Mouse (Mus musculus): ENCODE data around the gene Btbd18. TPM values are rescaled to one million over a fixed set of nuclear protein-coding genes. Genes with fewer than 3 reads are reported as not detected.

Gene Btbd18
- polyA plus RNA-seq, 1 experiment from 2014 or later, result 0.05 TPM

DNA sequence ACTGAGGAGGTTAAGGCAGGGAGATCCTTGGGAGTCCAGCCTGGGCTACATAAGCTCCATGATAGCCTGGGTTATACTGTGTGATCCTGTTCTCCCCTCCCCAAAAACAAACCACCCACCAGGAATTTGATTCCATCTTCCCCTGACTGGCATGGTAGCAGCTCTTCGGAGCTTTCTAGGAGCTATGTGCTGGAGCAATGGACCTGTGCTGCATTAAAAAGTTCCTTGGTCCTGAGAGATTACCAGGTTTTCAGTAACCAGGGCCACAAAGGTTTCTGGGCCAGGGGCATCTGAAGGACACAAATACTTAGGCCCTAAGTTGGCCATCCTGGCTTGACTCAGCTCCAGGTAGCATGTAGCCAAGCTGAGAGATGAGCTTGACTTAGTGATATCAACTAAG is 26.9 kb upstream of the Btbd18 start:
- no peak for ATAC-seq (ENCODE audit: insufficient read depth)
- Histone ChIP-seq H3K9me3 (replicated peaks) (no peaks in the 10 kb centered on the region), H3K9ac (no peak overlapping the region), H3K36me3 (replicated peaks) (no peaks in the 10 kb centered on the region), H3K4me1 (replicated peaks) (peaks cover 60% of the 10 kb centered on the region), H3K27me3 (no peaks in the 10 kb centered on the region), H3K4me3 (replicated peaks) (no peak overlapping the region), H3K4me2 (no peak overlapping the region), H3K27ac (replicated peaks) (no peak overlapping the region)
- 84% methylated on average over 1 of the region's 1 CpGs for WGBS (ENCODE audit: insufficient replicate concordance)

DNA sequence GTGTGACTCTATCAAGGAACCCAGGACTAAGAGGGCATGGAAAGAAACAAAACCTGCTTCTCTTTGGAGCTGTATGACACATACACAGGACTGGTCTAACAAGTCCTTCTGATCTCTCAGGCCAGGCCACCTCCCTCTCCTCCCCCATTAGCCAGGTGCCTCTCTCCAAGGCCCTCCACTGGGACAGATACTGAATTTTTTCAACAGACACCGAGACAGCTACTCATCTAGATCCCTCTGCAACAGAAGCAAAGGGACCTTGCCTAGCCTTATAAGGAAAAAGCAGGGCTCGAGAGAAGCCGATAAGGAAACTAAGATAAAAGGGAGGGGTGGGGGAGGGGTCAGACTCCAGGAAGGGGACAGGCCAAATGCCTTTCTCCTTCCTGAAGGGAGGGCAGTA is 25.9 kb upstream of the Btbd18 start:
- 0 out of 2 replicates have a peak overlapping the region, but pooled peaks have one; percentile 24 for H3K27ac ChIP-seq (replicated peaks)
- H3K27me3 ChIP-seq, result no peaks in the 10 kb centered on the region
- no peak for ATAC-seq (ENCODE audit: insufficient read depth)
- H3K4me3 ChIP-seq (replicated peaks), result no peak overlapping the region
- no peaks in the 10 kb centered on the region for H3K36me3 ChIP-seq (replicated peaks)
- H3K9ac ChIP-seq, result no peak overlapping the region
- H3K4me1 ChIP-seq (replicated peaks), result peaks cover 70% of the 10 kb centered on the region
- H3K9me3 ChIP-seq (replicated peaks), result no peaks in the 10 kb centered on the region
- 3% methylated on average over 3 of the region's 3 CpGs for WGBS (ENCODE audit: insufficient replicate concordance)
- H3K4me2 ChIP-seq, result peak overlapping the region; percentile 27; the same call in 1 of the 2 replicates

DNA sequence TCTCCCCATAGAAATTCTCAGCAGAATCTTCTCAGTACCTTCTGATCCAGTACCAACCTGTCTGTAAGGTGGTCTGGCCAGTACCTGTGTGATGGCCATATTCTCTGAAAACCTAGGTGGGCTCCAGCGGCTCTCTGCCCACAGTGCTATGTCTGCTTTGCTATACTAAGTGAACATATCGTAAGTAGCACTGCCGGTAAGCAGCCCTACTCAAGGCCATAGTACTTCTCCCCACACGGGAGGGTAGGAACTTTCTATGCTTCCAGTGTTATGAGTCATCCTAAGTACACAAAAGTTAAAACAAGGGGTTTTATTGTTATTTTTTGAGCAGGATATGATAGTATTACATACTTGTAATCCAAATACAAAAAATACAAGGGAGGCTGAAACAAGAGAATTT is 24.9 kb upstream of the Btbd18 start:
- H3K4me2 ChIP-seq, result peak overlapping the region; percentile 18; the same call in 1 of the 2 replicates
- ATAC-seq (ENCODE audit: insufficient read depth), result no peak
- no peak overlapping the region for H3K4me3 ChIP-seq (replicated peaks)
- H3K36me3 ChIP-seq (replicated peaks), result no peaks in the 10 kb centered on the region
- no peaks in the 10 kb centered on the region for H3K9me3 ChIP-seq (replicated peaks)
- no peaks in the 10 kb centered on the region for H3K27me3 ChIP-seq
- WGBS (ENCODE audit: insufficient replicate concordance), result 44% methylated on average over 4 of the region's 4 CpGs
- no peak overlapping the region for H3K9ac ChIP-seq
- H3K27ac ChIP-seq (replicated peaks), result peak overlapping the region; percentile 41; the same call in 1 of the 2 replicates
- H3K4me1 ChIP-seq (replicated peaks), result peaks cover 74% of the 10 kb centered on the region

- peak overlapping the region; percentile 51 for H3K4me2 ChIP-seq
- ATAC-seq (ENCODE audit: insufficient read depth), result no peak
- H3K4me1 ChIP-seq (replicated peaks), result peaks cover 78% of the 10 kb centered on the region
- H3K36me3 ChIP-seq (replicated peaks), result no peaks in the 10 kb centered on the region
- no peak overlapping the region; the same call in 1 of the 2 replicates for H3K9ac ChIP-seq
- 45% methylated on average over 4 of the region's 4 CpGs for WGBS (ENCODE audit: insufficient replicate concordance)
- peak overlapping the region; percentile 76 for H3K27ac ChIP-seq (replicated peaks)
- H3K4me3 ChIP-seq (replicated peaks), result no peak overlapping the region
- no peaks in the 10 kb centered on the region for H3K9me3 ChIP-seq (replicated peaks)
- H3K27me3 ChIP-seq, result no peaks in the 10 kb centered on the region
Observed at GRCm38 (mm10) chr2:84634934-84635482, 23.9 kb upstream of the Btbd18 start.

- 36% methylated on average over 2 of the region's 2 CpGs for WGBS (ENCODE audit: insufficient replicate concordance)
- H3K4me3 ChIP-seq (replicated peaks), result no peak overlapping the region
- no peaks in the 10 kb centered on the region for H3K36me3 ChIP-seq (replicated peaks)
- H3K27ac ChIP-seq (replicated peaks), result peak overlapping the region; percentile 76
- H3K27me3 ChIP-seq, result no peaks in the 10 kb centered on the region
- ATAC-seq (ENCODE audit: insufficient read depth), result peak; percentile 78
- no peaks in the 10 kb centered on the region for H3K9me3 ChIP-seq (replicated peaks)
- H3K9ac ChIP-seq, result no peak overlapping the region
- peaks cover 77% of the 10 kb centered on the region for H3K4me1 ChIP-seq (replicated peaks)
- H3K4me2 ChIP-seq, result peak overlapping the region; percentile 51
Observed at GRCm38 (mm10) chr2:84635611-84636010, 23.3 kb upstream of the Btbd18 start.

DNA sequence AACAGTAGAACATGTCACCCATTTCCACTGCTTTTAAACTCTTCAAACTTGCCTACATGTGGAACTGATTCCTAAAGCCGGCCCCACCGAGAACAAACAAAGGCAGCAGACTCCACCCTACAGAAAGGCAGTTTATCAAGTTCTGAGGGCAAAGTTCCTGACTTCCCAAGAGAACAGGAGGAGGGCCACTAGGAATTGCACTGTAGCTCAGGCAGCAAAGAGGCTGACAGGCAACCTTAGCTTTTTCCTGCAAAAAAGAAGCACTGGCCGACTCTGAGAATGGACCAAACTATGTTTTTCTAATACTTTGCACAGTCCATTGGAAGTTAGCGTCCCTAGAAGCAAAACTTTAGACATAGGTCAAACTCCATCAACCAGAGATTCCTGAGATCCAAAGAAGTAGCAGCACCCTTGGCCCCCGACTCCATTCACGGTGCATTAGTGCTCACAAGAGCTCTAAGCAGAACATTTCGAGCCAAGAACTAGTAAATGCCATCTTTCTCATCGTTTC is 22.6 kb upstream of the Btbd18 start:
- no peak overlapping the region for H3K9ac ChIP-seq
- H3K4me3 ChIP-seq (replicated peaks), result no peak overlapping the region
- peak overlapping the region; percentile 76 for H3K27ac ChIP-seq (replicated peaks)
- H3K4me1 ChIP-seq (replicated peaks), result peaks cover 77% of the 10 kb centered on the region
- H3K27me3 ChIP-seq, result no peaks in the 10 kb centered on the region
- peak; percentile 53 for ATAC-seq (ENCODE audit: insufficient read depth)
- H3K4me2 ChIP-seq, result peak overlapping the region; percentile 51
- H3K9me3 ChIP-seq (replicated peaks), result no peaks in the 10 kb centered on the region
- 40% methylated on average over 8 of the region's 8 CpGs for WGBS (ENCODE audit: insufficient replicate concordance)
- H3K36me3 ChIP-seq (replicated peaks), result no peaks in the 10 kb centered on the region

- H3K36me3 ChIP-seq (replicated peaks), result no peaks in the 10 kb centered on the region
- 0 out of 2 replicates have a peak overlapping the region, but pooled peaks have one; percentile 11 for H3K27ac ChIP-seq (replicated peaks)
- H3K27me3 ChIP-seq, result no peaks in the 10 kb centered on the region
- H3K9ac ChIP-seq, result no peak overlapping the region
- 34% methylated on average over 7 of the region's 7 CpGs for WGBS (ENCODE audit: insufficient replicate concordance)
- peaks cover 68% of the 10 kb centered on the region for H3K4me1 ChIP-seq (replicated peaks)
- H3K4me3 ChIP-seq (replicated peaks), result no peak overlapping the region
- no peak for ATAC-seq (ENCODE audit: insufficient read depth)
- H3K9me3 ChIP-seq (replicated peaks), result no peaks in the 10 kb centered on the region
- no peak overlapping the region; the same call in 1 of the 2 replicates for H3K4me2 ChIP-seq
Observed at GRCm38 (mm10) chr2:84637452-84638165, 21.3 kb upstream of the Btbd18 start.

DNA sequence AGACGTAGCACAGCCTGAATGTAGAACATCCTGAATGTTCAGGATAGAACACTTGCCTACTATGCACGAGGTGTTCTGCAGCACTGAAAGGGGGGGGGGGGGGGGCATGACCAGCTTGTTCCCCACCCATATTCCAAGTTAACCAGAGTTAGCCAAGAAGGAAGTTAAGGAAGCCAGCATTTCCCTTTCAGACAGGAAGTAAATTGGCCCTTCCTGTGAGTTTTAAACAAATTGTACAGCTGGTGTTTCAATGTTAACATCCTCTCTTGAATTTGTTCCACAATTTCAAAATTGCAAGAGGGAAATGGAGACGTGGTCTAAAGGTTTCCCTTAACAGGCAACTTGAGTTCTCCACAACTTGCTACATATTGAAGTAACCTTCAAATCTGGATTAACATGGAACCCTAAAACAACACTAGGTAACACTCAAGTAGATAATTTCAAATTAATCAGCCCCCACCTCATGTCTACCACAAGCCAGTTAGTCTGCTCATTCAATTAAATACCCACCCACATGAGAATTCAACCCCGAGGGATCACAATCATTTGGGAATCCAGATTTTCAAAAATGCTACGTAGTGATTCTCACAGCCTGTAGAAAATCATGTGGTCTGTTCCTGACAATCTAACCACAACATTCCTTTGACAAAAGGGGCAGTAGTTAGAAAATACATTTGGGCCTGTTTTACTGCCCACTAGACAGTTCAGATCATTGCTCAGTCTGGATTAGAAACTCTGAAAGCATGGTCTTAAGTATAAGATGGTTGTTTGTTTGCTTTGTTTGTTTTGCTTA is 20.3 kb upstream of the Btbd18 start:
- Histone ChIP-seq H3K4me3 (replicated peaks) (no peak overlapping the region), H3K4me2 (no peak overlapping the region), H3K27me3 (no peaks in the 10 kb centered on the region), H3K36me3 (replicated peaks) (no peaks in the 10 kb centered on the region), H3K27ac (replicated peaks) (0 out of 2 replicates have a peak overlapping the region, but pooled peaks have one; percentile 11), H3K9ac (no peak overlapping the region), H3K9me3 (replicated peaks) (no peaks in the 10 kb centered on the region), H3K4me1 (replicated peaks) (peaks cover 59% of the 10 kb centered on the region)
- ATAC-seq (ENCODE audit: insufficient read depth), result no peak
- WGBS (ENCODE audit: insufficient replicate concordance), result 34% methylated on average over 5 of the region's 5 CpGs

DNA sequence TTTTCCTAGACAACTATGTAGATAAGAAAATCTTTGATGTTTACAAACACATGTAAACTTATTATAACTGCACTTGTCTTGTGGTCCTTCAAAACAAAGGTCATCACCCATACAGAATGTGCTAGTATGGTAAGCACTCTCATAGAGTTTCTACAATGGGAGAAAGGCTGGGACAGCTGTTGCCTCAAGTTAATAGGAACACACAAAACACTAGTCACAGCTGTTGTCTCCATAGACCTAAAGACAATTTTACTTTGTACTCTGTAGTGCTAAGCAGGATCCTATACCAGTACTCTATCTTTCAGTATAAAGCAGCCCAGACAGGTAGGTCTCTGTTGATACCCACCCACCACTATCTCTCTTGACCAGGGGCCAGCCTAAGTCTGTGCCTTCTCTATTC is 18.0 kb upstream of the Btbd18 start:
- no peak overlapping the region for H3K4me2 ChIP-seq
- H3K27ac ChIP-seq (replicated peaks), result no peak overlapping the region
- H3K27me3 ChIP-seq, result no peaks in the 10 kb centered on the region
- ATAC-seq (ENCODE audit: insufficient read depth), result no peak
- no peaks in the 10 kb centered on the region for H3K36me3 ChIP-seq (replicated peaks)
- H3K4me1 ChIP-seq (replicated peaks), result peaks cover 48% of the 10 kb centered on the region
- no peak overlapping the region for H3K9ac ChIP-seq
- no peaks in the 10 kb centered on the region for H3K9me3 ChIP-seq (replicated peaks)
- no peak overlapping the region for H3K4me3 ChIP-seq (replicated peaks)

- Histone ChIP-seq H3K36me3 (replicated peaks) (no peaks in the 10 kb centered on the region), H3K9ac (no peak overlapping the region), H3K27ac (replicated peaks) (no peak overlapping the region), H3K9me3 (replicated peaks) (no peaks in the 10 kb centered on the region), H3K4me1 (replicated peaks) (peaks cover 33% of the 10 kb centered on the region), H3K4me2 (no peak overlapping the region), H3K27me3 (no peaks in the 10 kb centered on the region), H3K4me3 (replicated peaks) (no peak overlapping the region)
- ATAC-seq (ENCODE audit: insufficient read depth), result no peak
- WGBS (ENCODE audit: insufficient replicate concordance), result 69% methylated on average over 1 of the region's 1 CpGs
Observed at GRCm38 (mm10) chr2:84646138-84646537, 12.7 kb upstream of the Btbd18 start.

GRCm38 (mm10) chr2:84647051-84647568 is 11.8 kb upstream of the Btbd18 start:
- peaks cover 28% of the 10 kb centered on the region for H3K4me1 ChIP-seq (replicated peaks)
- H3K27ac ChIP-seq (replicated peaks), result 0 out of 2 replicates have a peak overlapping the region, but pooled peaks have one; percentile 19
- no peaks in the 10 kb centered on the region for H3K27me3 ChIP-seq
- no peak overlapping the region for H3K4me3 ChIP-seq (replicated peaks)
- no peak for ATAC-seq (ENCODE audit: insufficient read depth)
- 74% methylated on average over 6 of the region's 6 CpGs for WGBS (ENCODE audit: insufficient replicate concordance)
- H3K9ac ChIP-seq, result no peak overlapping the region
- no peaks in the 10 kb centered on the region for H3K9me3 ChIP-seq (replicated peaks)
- H3K36me3 ChIP-seq (replicated peaks), result no peaks in the 10 kb centered on the region
- H3K4me2 ChIP-seq, result peak overlapping the region; percentile 23; the same call in 1 of the 2 replicates
